Mouse (Mus musculus) gastrocnemius, postnatal 4 days (tissue): ENCODE measurements at regions not wholly inside any gene's neighbourhood (a gene's known extent, or its start where the extent isn't known, plus 50 kb on each side); places are given as distances from the start of the nearest gene placed in this dataset.

Experiments used
- DNase-seq, 2 experiments: peaks; one replicate each; pipeline ENCODE4 v3.0.0; 2021 to 2022; ENCODE audit warnings: low spot score in 2 of 2, mixed read lengths in 2 of 2

DNA sequence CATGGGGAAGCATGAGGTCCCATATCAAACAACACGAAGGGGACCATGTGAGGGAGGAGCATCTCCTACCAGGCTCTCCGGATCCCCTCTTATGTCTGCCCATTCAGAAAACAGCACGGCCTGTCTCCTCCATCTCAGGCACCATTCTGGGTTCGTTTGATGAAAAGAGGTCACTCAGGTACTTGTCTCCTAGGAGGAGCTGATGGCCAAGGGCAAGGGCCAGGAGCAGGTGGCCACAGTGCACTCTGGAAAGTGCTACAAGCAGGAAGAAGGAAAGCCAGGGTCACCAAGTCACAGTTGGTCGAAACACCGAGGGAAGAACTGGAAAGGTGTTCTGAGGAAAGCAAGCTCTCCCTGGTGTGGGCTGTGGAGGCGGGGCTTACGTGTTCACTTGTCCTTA lies 135.9 kb upstream of the Mkln1 start:
- no peak for DNase-seq

DNA sequence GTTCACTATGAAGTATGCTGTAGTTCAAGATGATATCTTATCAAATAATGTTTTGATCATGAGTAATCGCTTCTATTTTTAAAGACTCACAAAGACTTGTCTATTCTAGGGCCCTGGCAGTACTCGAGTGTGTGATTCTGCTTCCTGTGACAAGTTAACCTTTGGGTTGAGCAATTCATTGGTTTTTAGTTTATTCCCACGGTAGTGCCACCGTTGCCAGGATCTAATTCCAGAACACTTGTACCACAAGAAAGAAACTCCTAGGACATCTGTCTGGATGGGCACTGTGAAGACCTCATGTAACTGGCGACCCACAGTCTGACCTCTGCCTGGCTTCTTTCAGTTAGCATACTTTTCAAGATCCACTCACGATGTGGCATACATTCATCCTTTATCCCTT lies 134.7 kb upstream of the Mkln1 start:
- DNase-seq = no peak

DNA sequence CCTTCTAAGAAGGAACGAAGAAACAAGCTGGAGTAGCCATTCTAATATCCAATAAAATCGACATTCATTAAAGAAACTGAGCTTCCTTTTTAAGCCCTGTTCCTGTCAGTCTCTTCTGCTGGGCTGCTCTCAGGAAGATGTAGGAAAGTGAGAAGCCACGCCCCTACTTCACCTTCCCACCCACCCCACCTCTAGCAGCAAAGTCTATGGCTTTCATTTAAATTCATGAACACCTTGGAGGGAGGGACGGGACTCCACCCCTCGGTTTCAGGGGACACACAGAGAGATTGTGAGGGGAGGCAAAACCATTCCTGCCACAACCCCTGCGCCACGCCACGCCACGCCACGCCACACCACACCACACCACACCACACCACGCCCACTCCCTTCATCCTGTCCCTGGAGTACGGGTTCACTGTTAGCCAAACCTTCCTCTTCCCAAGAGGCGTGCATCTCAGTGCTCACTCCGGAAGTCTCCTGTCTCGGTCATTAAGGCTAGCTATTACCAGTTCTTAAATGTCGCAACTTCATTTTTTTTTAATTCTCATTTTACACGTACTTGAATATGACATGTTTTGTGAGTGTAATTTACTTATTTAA lies 132.0 kb upstream of the Mkln1 start:
- DNase-seq = no peak

DNA sequence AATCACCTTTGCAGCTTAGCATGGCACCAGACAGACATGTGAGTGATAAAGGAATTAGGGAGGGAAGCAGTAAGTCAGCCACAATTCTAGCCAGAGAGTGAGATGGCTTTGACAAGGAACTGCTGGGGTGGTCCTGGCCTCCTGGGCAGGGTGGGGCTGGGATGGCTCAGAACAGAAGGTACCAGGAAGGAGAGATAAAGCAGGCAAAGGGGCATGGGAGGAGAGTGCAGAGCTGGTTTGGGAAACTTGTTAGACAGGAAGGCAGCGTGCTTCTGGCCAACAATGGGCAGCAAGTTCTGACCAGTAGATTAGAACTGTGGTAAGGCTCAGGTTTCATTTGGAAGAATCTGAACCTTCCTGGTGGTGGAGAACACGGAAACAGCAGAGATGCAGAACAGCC lies 130.5 kb upstream of the Mkln1 start:
- no peak for DNase-seq

DNA sequence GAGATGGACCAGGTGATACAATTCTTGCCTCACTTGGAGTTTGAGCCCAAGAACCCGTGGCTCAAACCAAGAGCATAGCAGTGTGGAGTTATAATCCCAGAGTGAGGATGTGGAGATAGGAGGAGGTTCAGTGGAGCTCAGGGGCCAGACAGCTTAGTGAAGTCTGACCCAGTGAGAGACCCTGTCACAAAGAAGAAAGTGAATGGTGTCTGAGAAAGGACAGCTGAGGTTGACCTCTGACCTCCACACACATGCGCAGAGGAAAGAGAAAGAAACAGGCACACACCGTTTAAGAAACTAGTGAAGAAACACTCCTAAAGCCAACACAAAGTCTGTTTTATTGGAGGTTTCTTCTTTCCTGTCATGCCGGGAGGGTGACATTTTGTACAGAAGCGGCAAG lies 124.7 kb upstream of the Mkln1 start:
- no peak for DNase-seq

GRCm38 (mm10) chr6:31274236-31274635 lies 124.3 kb upstream of the Mkln1 start:
- no peak for DNase-seq

GRCm38 (mm10) chr6:31277792-31278191 lies 120.7 kb upstream of the Mkln1 start:
- DNase-seq = no peak

- no peak for DNase-seq
These were observed 114.6 kb upstream of the Mkln1 start for GRCm38 (mm10) chr6:31283973-31284372.

GRCm38 (mm10) chr6:31284390-31284789 lies 114.1 kb upstream of the Mkln1 start:
- no peak for DNase-seq

- DNase-seq = no peak
These were observed 113.5 kb upstream of the Mkln1 start for GRCm38 (mm10) chr6:31285064-31285463.

DNA sequence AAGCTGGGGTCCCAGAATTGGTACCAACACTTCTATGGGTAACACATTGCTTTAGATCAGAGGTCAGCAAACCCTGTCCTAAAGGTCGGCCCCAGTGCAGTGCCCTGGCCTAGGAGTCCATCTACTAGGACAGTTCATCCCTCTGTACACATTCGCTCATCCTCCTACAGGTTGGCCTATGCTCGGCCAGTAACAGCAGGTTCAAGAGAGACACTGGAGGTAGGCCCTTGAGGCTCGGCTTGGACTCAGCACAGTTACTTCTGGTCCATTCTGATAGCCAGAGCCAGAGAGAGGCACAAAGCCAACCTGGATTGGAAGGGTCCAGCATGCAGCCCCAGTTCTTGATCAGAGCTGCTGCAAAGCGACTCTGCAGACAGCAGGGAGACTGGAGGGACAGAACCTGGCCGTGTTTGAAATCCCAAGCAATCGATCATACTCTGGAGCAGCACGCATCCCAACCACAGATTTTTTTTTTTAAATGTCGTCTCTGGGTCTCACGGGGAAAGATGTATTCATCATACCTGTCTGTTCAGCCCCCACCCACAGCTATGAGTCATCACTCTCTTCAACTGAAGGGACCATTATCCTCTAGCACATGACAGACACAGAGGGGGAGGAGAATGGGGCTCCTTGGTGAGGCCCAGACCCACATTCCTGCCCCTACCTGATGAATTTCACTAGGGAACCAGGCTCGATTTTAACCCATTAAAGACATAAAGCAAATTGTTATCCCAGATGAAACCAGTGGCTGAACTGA lies 112.4 kb upstream of the Mkln1 start:
- no peak for DNase-seq

GRCm38 (mm10) chr6:31287176-31287575 lies 111.4 kb upstream of the Mkln1 start:
- no peak for DNase-seq

GRCm38 (mm10) chr6:31287686-31288085 lies 110.8 kb upstream of the Mkln1 start:
- DNase-seq = no peak

DNA sequence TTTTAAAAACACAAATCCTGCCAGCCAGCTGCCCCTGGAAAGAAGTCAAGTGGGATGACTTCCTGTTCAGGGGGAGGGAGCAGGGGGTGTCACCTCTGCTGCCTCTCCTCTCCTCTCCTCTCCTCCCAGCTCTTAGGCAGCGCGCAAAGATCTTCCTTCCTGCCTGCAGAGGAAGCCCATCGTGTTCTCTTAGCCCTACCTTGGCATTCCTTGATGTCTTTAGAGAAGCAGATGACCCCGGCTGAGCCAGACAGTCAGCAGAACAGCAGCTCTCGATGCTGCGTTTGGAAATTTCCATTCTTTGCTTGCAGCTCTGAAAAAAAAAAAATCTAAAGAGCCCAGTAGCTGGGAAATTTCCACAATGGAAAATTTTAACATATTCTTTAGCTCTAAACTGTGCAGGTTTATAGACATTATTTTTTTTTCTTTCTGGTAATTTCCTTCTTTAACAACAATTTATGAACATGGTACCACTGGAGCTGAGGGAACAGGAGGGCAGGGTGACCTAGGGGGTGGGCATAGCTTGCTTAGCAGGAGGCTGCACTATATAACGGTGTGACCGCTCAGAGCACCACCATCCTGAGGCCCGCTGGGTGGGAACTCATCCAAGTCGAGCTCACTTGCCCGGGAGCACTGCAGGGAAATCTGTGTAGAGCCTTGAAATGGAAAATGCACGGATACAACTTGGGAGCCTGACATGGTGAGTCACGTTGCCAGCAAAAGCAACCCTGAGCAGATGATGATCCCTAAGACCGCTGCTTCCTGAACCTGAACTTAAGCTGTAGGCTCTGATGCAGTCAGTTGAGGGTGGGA lies 109.9 kb upstream of the Mkln1 start:
- peak in 1 of 2 experiments; percentile 15 for DNase-seq

DNA sequence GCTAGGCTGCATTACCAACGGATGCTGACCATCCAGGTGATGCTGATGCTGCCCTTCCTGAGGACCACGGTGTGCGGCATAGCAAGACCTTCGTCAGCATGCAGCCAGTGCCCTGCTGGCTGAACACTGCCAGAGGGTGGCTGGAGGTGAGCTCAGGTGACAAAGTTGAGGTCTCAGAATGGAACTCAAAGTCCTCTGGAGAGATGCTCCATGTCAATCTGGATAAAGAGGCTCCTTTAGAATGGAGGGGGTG lies 109.4 kb upstream of the Mkln1 start:
- no peak for DNase-seq

DNA sequence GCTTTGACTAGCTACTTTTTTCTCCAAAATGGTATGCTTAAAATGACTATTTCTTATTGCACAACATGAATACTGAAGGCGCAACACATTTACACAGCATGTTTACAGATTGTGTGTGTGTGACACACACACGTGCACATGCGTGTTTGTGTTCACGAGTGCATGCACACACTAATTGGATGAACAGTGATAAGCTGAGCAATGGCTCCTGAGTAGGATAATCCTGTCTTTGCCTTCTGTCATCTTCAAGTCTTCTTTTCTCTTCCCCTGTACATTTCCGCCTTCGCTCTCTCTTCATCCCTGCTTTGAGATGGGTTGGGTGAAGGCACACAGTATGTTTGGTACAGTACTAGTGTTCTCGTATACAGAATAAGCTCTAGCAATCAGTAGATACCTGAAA lies 106.5 kb upstream of the Mkln1 start:
- no peak for DNase-seq

GRCm38 (mm10) chr6:31293008-31293407 lies 105.5 kb upstream of the Mkln1 start:
- DNase-seq = no peak

DNA sequence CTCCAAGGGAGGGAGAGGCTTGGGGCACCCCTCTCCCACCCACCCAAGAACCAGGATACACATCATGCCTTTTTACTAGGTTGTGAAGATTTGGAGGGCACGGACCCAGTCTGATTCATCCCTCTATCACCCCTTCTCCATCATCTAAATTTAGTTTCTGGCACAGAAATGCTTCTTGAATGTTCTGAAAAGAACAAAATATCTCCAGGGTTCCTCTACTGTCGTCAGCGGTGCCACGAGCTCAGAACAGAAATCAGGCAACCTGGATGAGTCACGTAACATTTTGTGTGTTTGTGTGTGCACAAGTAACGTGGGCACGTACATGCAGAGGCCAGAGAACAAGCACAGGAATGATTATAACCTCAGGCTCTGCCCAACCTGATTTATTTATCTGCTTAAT lies 99.1 kb upstream of the Mkln1 start:
- no peak for DNase-seq

- no peak for DNase-seq
These were observed 92.8 kb upstream of the Mkln1 start for GRCm38 (mm10) chr6:31305736-31306135.

- DNase-seq = no peak
These were observed 91.4 kb upstream of the Mkln1 start for GRCm38 (mm10) chr6:31307047-31307633.

DNA sequence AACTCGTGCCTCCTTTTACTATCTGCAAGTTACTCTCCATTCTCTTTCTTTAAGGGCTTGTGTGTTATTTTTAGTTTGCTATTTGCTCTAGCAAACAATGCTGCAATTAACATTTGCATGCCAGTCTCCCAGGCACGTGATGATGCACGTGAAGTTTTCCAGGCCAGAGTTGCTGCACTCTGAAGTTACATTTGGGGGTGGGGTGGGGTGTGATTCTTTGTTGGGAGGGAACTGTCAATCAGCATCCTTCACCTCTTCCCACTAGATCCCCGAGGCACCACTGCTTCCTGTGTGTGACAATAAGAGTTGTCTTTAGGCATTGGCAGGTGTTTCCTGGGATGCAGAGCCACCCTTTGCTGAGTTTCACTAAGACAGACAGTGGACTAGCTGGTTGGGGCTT lies 90.6 kb upstream of the Mkln1 start:
- DNase-seq = no peak

- no peak for DNase-seq
These were observed 87.9 kb upstream of the Mkln1 start for GRCm38 (mm10) chr6:31310660-31311059.
